Mouse (Mus musculus) brain, embryonic 14.5 days (tissue): Measurements from ENCODE around the gene Gm17622. TPM values are rescaled to one million over a fixed set of nuclear protein-coding genes. Genes with fewer than 3 reads are reported as not detected.

ENCODE experiments used
- DNase-seq: peaks from one replicate; pipeline ENCODE4 v3.0.0-alpha.2; 2011; ENCODE audit warnings: low read depth
- CTCF ChIP-seq: fragments of 200-500 bp; IDR thresholded peaks from 2 replicates; pipeline ENCODE4 v1.5.1; 2012; ENCODE audit warnings: inconsistent platforms, mild to moderate bottlenecking, moderate library complexity, borderline replicate concordance; ENCODE audit not compliant: insufficient read depth, insufficient read length; ENCODE audit errors: extremely low read depth
- POLR2A ChIP-seq: fragments of 200-500 bp; IDR thresholded peaks from 2 replicates; pipeline ENCODE4 v1.6.1; 2012; ENCODE audit warnings: mild to moderate bottlenecking, inconsistent platforms, borderline replicate concordance; ENCODE audit not compliant: poor library complexity, insufficient read depth, insufficient read length, severe bottlenecking; ENCODE audit errors: extremely low read depth
- polyA plus RNA-seq: library from polyadenylated mRNA; depleted of rRNA; stranded (reverse); fragments of >200 nt; gene quantifications from 2 replicates; pipeline ENCODE4 v1.2.3, GENCODE M21; 2012; rRNA removed

Gene Gm17622
- polyA plus RNA-seq, 1 experiment, result not detected

DNA sequence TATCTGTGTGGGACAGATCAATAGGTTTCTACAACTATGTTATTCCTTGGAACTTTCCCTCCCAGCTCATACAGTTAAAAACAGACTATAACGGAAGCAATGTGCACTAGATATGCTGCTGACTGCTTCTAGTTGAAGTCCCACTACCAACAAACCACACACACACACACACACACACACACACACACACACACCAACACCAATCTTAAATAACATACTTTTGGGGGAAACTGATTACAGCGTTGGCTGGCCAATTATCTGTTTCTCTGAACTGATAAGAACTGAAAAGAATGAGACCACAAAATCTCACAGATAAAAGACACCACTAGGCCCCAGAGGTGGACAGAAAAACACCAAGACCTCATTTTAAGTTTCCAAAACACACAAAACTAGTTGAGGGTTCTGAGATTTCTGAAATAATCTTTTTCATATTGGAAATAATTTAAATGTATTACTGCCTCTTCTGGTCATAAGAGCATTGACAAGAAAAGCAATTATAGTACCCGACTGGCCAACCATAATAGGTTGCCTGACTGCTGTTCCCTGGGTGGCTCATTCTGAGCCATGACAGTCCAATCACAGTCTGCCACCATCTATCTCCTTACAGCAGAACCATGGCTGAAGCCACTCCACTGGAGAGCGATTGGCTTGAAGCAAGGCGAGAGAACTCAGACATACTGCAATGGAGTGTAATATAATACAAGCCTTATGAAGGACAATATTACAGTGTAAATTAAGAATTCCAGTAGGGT lies 46.5 kb downstream of the Gm17622 start:
- TF ChIP-seq POLR2A, result no peak
- no peak for TF ChIP-seq CTCF
- no peak for DNase-seq

DNA sequence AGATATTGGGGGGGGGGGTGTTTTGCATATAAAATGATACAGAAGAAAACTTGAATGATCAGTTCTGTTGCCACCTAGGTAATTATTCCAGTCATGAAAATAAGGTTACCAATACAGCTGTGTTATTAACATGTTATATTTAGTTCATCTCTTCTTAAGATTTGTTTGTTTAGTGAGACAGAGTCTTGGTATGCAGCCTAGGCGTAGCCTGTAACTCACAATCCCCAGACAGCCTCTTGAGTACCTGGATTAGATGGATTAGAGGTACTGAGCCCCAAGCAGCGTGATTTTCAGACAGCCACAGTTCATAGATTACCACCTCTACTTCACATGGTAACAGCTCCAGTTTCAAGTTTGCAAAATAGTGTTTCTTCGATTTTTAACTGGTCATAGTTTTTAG lies 47.6 kb downstream of the Gm17622 start:
- TF ChIP-seq POLR2A, result no peak
- no peak for TF ChIP-seq CTCF
- DNase-seq, result no peak

Other genes with a start within 250 kb of the Gm17622 start
- gene Poc5, start 102.4 kb upstream of the Gm17622 start, polyA plus RNA-seq, result 17.2 and 19.8 TPM in 2 replicates
- 0.04 TPM in 1 of 2 replicates, not detected in the other for gene Ankdd1b, start 19.5 kb upstream of the Gm17622 start, polyA plus RNA-seq
- gene Polk, start 51.8 kb downstream of the Gm17622 start, polyA plus RNA-seq, result 3.7 and 4.8 TPM in 2 replicates
- 17.7 and 25.0 TPM in 2 replicates for gene Col4a3bp, start 51.9 kb downstream of the Gm17622 start, polyA plus RNA-seq
- 91.9 and 128 TPM in 2 replicates for gene Hmgcr, start 180.2 kb downstream of the Gm17622 start, polyA plus RNA-seq